Mouse (Mus musculus) T-cell, adult 2 months (primary cell): ENCODE data around the gene Ghr.

Source experiments
- DNase-seq: peaks from one replicate; pipeline ENCODE4 v3.0.0; 2022; ENCODE audit warnings: low spot score

Ghr gene

GRCm38 (mm10) chr15:3582807-3583636 lies at the start of gene Ghr:
TSS of gene Ghr (minus strand) at chr15:3583492.
- DNase-seq = peak; percentile 12

DNA sequence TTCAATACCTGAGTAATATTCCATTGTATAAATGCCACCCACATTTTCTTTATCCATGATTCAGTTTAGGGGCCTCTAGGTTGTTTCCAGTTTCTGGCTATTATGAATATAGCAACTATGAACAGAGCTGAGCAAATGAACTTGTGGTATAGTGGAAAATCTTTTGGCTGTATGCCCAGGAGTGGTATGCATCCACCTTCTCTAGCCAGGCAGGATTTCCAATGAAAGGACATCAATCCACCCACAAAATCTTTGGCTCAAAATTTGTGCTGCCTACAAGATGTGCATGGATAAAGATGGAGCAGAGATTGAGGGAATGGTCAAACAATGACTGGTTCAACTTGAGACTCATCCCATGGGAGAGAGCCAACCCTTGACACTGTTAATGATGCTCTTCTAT lies 39.5 kb upstream of the Ghr start:
- DNase-seq = no peak

DNA sequence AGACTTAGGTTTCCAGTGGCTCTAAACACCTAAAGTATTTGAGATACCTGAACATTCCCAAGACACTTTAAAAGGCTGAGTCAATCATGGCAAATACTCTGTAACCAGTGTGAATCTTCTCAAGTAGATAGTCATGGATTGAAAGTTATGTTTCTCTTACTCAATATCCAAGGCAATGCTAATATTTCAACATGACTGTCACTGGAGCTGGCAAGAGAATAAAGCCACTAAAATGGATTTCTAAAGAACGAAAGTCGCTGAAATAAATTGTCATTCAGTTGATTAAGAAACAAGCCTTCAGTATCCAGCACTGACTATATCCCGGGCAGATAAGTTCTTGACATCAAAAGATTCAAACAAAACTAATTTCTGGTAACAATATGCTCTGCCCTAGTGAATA lies 37.1 kb upstream of the Ghr start:
- DNase-seq = no peak

GRCm38 (mm10) chr15:3618311-3618710 lies 35.0 kb upstream of the Ghr start:
- no peak for DNase-seq

GRCm38 (mm10) chr15:3611961-3612360 lies 28.7 kb upstream of the Ghr start:
- no peak for DNase-seq

DNA sequence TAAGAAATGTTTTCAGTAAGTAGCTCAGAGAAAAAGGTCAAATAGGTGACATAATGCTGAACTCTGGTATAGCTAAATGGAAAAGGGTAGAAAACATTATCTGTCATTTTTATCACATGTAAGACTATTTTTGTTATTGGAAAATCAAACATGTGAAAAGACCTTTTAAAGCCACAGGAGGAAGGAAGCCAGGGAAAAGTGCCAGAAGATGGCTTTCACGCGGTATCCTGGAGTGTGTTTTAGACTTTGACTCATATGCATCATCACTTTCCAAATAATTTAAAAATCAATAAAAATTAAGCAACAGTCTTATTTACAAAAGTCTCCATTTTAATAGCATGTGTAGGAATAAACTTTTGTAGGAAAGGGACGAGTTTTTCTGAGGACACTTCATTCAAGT lies 24.7 kb upstream of the Ghr start:
- no peak for DNase-seq

DNA sequence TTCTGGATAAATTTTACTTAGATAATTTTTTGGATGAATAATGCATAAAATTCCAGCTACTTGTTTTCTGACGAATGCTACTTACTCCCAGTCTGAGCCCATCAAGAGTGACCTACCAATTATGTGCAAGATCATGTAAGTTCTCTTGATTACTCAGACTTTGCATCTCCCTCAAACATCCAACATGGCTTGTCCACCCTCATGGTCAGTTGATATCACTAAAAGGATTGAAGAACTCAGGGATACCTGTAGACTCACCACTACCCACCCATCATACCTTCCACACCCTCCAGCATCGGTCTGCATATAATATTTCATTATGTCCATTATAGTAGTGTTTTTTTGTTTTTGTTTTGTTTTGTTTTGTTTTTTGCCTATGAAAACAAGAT lies 18.8 kb upstream of the Ghr start:
- DNase-seq = no peak

GRCm38 (mm10) chr15:3601422-3602097 lies 18.3 kb upstream of the Ghr start:
- DNase-seq = no peak

GRCm38 (mm10) chr15:3587879-3588278 lies 4.6 kb upstream of the Ghr start:
- no peak for DNase-seq

- no peak for DNase-seq
These were observed 1.1 kb upstream of the Ghr start for GRCm38 (mm10) chr15:3584361-3584760.

DNA sequence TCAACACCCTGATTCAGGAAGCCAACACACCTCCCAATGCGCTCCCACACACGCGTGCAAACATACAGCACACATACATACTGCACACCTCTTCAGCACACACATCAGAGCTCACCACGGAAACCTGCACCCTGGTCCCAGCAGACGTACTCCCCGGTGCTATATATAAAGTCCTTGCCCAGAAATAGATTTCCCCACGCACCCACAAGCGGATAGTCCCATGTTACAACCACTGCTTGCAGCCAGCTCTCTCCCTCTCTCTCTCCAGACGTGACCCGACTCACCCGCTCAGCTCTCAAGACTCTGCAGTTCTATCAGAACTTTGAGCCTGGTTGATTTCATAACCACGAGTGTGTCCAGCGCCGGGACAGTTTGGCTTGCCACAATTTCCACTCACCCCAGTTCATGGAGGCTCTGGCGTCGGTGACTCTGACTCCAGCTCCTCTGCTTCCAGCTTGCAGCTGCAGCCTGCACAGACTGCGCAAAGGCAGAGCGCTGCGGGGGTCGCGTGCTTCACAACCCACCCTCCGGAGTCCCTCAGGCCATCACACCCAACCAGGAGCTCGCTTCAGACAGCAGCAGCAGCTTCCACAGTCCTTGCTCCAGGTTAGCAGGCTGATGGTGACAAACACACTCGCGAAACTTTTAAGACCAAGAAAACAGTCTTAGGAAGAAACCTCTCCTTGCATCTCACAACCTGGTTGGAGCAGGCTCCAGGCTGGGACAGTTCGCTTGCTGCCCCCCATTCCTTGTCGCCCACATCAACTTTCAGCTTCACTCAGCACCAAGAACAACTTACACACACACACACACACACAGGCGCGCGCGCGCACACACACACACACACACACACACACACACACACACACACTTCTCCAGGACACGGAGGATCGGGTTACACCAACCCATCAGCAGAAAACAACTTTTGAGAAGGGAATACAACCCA lies 1.2 kb downstream of the Ghr start:
- DNase-seq = no peak

GRCm38 (mm10) chr15:3581337-3581736 lies 2.0 kb downstream of the Ghr start:
- DNase-seq = no peak

DNA sequence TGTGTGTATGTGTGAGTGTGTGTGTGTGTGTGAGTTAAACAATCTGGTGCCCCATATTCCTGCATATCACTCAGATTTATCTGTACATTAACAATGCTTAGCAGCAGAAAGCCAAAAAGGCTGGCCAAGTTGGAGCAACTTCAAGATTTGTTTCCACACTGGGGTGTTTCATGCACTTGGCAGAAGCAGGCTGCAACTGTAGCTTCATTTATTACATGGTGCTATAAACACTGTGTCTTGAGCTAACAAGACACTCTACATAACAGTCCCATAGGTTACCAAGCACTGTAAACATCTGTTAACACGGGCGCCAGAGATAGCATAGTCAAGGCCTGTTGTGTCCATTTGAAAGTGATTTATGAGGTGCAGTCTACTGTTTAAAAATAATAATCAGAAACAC lies 3.1 kb downstream of the Ghr start:
- no peak for DNase-seq

- no peak for DNase-seq
These were observed 4.9 kb downstream of the Ghr start for GRCm38 (mm10) chr15:3578286-3578980.

DNA sequence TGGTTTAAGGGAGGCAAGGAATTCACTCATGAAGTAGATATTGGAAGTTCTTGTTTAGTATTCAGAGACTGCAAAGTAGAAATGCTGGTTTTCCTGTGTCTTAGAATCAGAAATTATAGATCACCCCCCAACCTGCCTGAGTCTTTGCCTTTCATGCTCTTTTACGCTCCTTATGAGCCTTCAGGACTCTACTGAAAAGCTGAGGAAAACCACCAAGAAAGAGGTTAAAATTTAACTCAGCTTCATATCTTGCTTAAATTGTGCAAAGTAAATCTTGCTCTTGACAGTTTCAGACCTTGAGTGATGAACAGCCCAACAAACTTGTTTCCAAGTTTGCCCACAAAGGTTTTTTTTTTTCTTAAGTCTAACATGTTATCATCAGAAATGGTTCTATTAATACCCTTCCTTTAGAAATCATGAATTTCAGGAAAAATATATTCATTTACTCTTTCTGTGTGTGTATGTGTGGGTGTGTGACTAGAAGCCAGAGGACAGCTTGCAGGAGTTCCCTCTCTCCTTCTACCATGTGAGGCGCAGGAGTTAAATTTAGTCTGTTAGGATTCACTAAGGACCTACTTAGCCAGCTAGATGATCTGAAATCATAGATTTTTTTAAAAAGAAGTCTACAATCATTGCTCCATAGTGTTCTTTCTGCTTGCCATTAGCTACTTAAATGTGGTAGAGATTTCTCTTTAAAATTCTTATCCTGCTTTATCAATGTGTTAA lies 14.0 kb downstream of the Ghr start:
- no peak for DNase-seq

DNA sequence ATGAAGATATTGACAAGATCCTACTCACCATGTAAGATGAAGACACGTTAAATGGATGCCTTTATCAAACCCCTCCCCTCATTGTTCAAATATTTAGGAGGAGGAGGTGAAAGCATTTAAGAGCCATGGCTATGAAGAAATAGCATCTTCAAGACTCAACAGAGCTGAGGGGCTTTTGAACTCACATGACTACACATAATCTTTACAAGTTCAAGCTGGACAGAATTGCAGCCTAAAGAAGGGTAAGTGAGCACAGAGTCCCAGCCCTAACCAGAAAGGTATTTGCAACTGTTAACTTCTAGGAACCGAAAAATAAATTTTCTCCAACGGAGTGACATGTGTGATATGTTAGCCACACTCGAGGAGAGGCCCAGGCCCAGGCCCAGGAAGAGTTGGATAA lies 18.7 kb downstream of the Ghr start:
- DNase-seq = no peak

GRCm38 (mm10) chr15:3563929-3564516 lies 19.3 kb downstream of the Ghr start:
- DNase-seq = no peak

- no peak for DNase-seq
These were observed 19.8 kb downstream of the Ghr start for GRCm38 (mm10) chr15:3563473-3563872.

DNA sequence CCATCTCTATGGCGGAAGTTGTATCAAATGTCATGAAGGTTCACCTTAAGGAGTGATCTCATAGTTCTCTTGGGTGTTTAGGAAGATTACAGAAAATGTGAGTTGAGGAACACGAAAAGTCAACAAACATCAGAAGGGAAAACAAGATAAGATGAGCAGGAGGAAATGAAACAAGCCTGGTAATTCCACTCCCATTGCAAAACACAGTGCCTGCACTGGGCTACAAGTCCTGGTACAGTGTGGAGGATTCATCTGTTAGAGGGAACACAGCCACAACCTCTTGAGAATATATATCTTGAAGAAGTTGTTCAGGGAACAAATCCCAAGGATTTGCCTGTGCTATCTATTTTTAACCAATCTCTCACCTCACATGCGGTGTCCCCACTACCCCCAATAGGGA lies 24.8 kb downstream of the Ghr start:
- DNase-seq = no peak

GRCm38 (mm10) chr15:3544289-3544688 lies 39.0 kb downstream of the Ghr start:
- DNase-seq = no peak
